Mouse (Mus musculus) ES-E14 (cell line): ENCODE measurements around the gene Lsm4. TPM values are rescaled to one million over a fixed set of nuclear protein-coding genes. Genes with fewer than 3 reads are reported as not detected.

Experiments used
- DNase-seq: peaks from one replicate; pipeline ENCODE4 v3.0.0-alpha.2; 2013; ENCODE audit warnings: low read depth, low spot score
- H3K27ac ChIP-seq: 2 replicates; pipeline ENCODE4 v1.5.1; 2012; ENCODE audit warnings: low read depth, mild to moderate bottlenecking, low read length, moderate library complexity, mixed read lengths; ENCODE audit not compliant: poor library complexity, insufficient read depth, severe bottlenecking
- H3K36me3 ChIP-seq: 2 replicates; pipeline ENCODE4 v1.6.1; 2012; ENCODE audit warnings: mild to moderate bottlenecking, low read length, moderate library complexity, mixed read lengths; ENCODE audit not compliant: control insufficient read depth, poor library complexity, insufficient read depth, severe bottlenecking
- H3K4me1 ChIP-seq, 2 experiments: fragments of 150-350 bp in 1 of 2; sonication (generic) in 1 of 2; 2 replicates each; pipeline ENCODE4 v1.6.1; 2012; ENCODE audit warnings: low read length in 2 of 2, mild to moderate bottlenecking in 1 of 2, mixed read lengths in 1 of 2; ENCODE audit not compliant: control insufficient read depth in 2 of 2, insufficient read depth in 2 of 2, poor library complexity in 1 of 2
- H3K4me3 ChIP-seq, 2 experiments: fragments of 150-350 bp in 1 of 2; sonication (generic) in 1 of 2; 2 replicates each; pipeline ENCODE4 v1.5.1; 2012; ENCODE audit warnings: low read length in 2 of 2, low read depth in 1 of 2, mild to moderate bottlenecking in 1 of 2, mixed read lengths in 1 of 2; ENCODE audit not compliant: insufficient read depth in 1 of 2, poor library complexity in 1 of 2, severe bottlenecking in 1 of 2
- H3K9ac ChIP-seq: 2 replicates; pipeline ENCODE4 v1.6.1; 2012; ENCODE audit warnings: low read depth, mild to moderate bottlenecking, low read length, mixed read lengths; ENCODE audit not compliant: poor library complexity, insufficient read depth, severe bottlenecking
- H3K9me3 ChIP-seq: fragments of 150-350 bp; sonication (generic); 2 replicates; pipeline ENCODE4 v1.6.1; 2012; ENCODE audit warnings: low read depth, mild to moderate bottlenecking, low read length; ENCODE audit not compliant: control insufficient read depth, insufficient read depth
- CHD2 ChIP-seq: IDR thresholded peaks from 2 replicates; pipeline ENCODE4 v1.6.1; 2014; ENCODE audit warnings: mild to moderate bottlenecking, low read depth, low read length, inconsistent platforms
- HCFC1 ChIP-seq: IDR thresholded peaks from 2 replicates; pipeline ENCODE4 v1.6.1; 2012; ENCODE audit warnings: low read length, inconsistent platforms, borderline replicate concordance; ENCODE audit not compliant: insufficient read depth
- MAFK ChIP-seq: IDR thresholded peaks from 2 replicates; pipeline ENCODE4 v1.6.1; 2014; ENCODE audit warnings: mild to moderate bottlenecking, low read depth, low read length, inconsistent platforms; ENCODE audit not compliant: insufficient read depth
- ZC3H11A ChIP-seq: IDR thresholded peaks from 2 replicates; pipeline ENCODE4 v1.6.1; 2012; ENCODE audit warnings: low read depth, mild to moderate bottlenecking, inconsistent platforms, low read length, borderline replicate concordance
- ZNF384 ChIP-seq: IDR thresholded peaks from 2 replicates; pipeline ENCODE4 v1.6.1; 2012; ENCODE audit warnings: low read depth, low read length, inconsistent platforms
- in situ Hi-C, 2 experiments: fragments of 600-800 bp; cut with MboI; formaldehyde crosslinking; loops; one replicate each; pipeline ENCODE4 v1.15.1; 2025; ENCODE audit warnings: low sequenced_read_pairs in 2 of 2, inconsistent platforms in 1 of 2; ENCODE audit not compliant: unreplicated experiment in 2 of 2
- total RNA-seq: library from RNA; depleted of rRNA; stranded (reverse); fragments of 300-350 nt; gene quantifications from 2 replicates; pipeline ENCODE4 v1.2.3, GENCODE M21; 2012

Lsm4 gene
- total RNA-seq, 1 experiment = 171 TPM

DNA sequence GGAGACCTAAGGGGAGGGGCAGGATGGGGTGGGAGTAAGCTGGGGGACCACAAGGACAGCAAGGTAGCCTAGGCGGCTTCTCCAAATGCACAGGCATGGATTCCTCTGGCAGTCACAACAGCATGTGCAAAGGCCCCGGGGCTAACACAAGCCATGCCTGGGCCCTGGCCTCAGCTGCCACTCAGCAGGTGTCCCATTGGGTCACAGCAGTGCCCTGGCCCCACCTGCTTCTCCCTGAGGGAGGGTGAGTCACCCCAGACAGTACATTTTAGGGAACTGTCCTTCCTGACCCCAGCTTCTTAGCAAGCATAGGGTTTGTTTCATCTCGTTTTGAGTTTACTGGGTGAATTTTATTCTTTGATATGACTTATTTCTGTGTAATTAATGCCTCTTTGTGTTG lies 9.6 kb downstream of the Lsm4 start:
- peak overlapping the region; percentile 3; the same call in 1 of the 2 replicates for H3K9ac ChIP-seq
- peaks cover 9 to 22% of the 10 kb centered on the region in 2 experiments; a peak in 3 of 4 replicates for H3K4me1 ChIP-seq
- TF ChIP-seq MAFK = no peak
- no peak for TF ChIP-seq ZNF384
- TF ChIP-seq ZC3H11A = no peak
- TF ChIP-seq CHD2 = no peak
- TF ChIP-seq HCFC1 = no peak
- in situ Hi-C loops = no loop called here
- H3K9me3 ChIP-seq = no peaks in the 10 kb centered on the region
- H3K36me3 ChIP-seq = peaks cover 20% of the 10 kb centered on the region; the same call in 1 of the 2 replicates
- DNase-seq = no peak
- no peak overlapping the region; the same call in 1 of the 2 replicates for H3K27ac ChIP-seq
- H3K4me3 ChIP-seq = no peak overlapping the region

DNA sequence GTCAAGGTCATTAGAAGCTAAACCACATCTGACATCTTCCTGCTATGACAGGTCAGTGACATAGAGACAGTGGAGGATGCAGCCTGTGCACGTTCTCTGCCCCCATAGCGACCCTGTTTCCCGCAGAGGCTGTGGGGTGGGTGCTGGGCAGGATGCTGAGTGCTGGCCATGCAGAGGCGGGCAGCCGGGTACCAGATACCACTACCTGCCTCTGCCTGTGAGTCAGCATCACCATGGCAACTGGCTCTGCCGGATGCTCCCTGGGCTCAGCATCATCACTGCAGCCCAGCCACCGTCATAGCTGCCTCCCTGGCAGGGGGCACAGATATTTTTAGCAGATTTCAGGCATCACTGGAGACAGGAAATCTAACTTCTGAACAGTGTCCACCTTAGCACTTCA lies 11.2 kb downstream of the Lsm4 start:
- peaks cover 9 to 17% of the 10 kb centered on the region in 2 experiments; a peak in 3 of 4 replicates for H3K4me1 ChIP-seq
- H3K36me3 ChIP-seq = peaks cover 5% of the 10 kb centered on the region; the same call in 1 of the 2 replicates
- no peak overlapping the region for H3K27ac ChIP-seq
- TF ChIP-seq MAFK (no peak), ZNF384 (no peak), HCFC1 (no peak), ZC3H11A (no peak), CHD2 (no peak)
- in situ Hi-C loops = no loop called here
- H3K9me3 ChIP-seq = no peaks in the 10 kb centered on the region
- no peak overlapping the region for H3K4me3 ChIP-seq
- no peak for DNase-seq
- no peak overlapping the region for H3K9ac ChIP-seq

DNA sequence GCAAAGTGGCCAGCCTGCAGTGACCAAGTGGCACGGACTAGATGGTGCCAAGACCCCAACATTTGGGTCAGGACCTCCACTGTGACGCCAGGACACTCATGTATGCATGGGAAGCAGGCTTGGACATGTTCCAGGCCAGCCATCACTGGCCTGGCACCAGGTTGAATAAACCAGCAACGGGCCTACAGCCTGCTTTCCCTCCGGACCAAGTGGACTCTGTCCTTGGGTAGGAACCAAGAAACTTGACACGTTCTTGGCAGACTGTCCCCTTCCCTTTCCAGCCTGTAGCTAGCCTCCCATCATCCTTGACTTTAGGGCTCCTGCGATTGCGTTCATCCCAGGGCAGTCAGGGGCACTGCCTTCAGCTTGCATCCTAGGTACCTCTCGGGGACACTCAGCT lies 14.5 kb downstream of the Lsm4 start:
- in situ Hi-C loops = no loop called here
- Histone ChIP-seq H3K36me3 (no peaks in the 10 kb centered on the region), H3K4me3 (no peak overlapping the region), H3K9me3 (no peaks in the 10 kb centered on the region), H3K27ac (no peak overlapping the region), H3K4me1 (peaks cover 6 to 9% of the 10 kb centered on the region in 2 experiments; a peak in 3 of 4 replicates), H3K9ac (no peak overlapping the region)
- no peak for TF ChIP-seq MAFK
- TF ChIP-seq HCFC1 = no peak
- no peak for TF ChIP-seq CHD2
- no peak for TF ChIP-seq ZNF384
- TF ChIP-seq ZC3H11A = no peak
- no peak for DNase-seq

GRCm38 (mm10) chr8:70688136-70688535 lies 15.1 kb downstream of the Lsm4 start:
- in situ Hi-C loops = no loop called here
- Histone ChIP-seq H3K9me3 (no peaks in the 10 kb centered on the region), H3K27ac (no peak overlapping the region), H3K36me3 (no peaks in the 10 kb centered on the region), H3K4me3 (no peak overlapping the region), H3K9ac (no peak overlapping the region), H3K4me1 (peaks cover 6 to 10% of the 10 kb centered on the region in 2 experiments; a peak in 3 of 4 replicates)
- no peak for DNase-seq
- no peak for TF ChIP-seq HCFC1
- TF ChIP-seq MAFK = no peak
- no peak for TF ChIP-seq ZNF384
- no peak for TF ChIP-seq CHD2
- TF ChIP-seq ZC3H11A = no peak
